Mouse (Mus musculus) G1E (cell line): ENCODE results near the gene Grk2. TPM values are rescaled to one million over a fixed set of nuclear protein-coding genes. Genes with fewer than 3 reads are reported as not detected.
A peak's percentile ranks its signal among the peaks of the same experiment; 100 is the strongest.

Experiments
- ATAC-seq: 2 replicates; pipeline ENCODE4 v1.8.0; 2016; ENCODE audit warnings: mild to moderate bottlenecking; ENCODE audit not compliant: insufficient number of reproducible peaks, poor library complexity, low FRiP score, severe bottlenecking; ENCODE audit errors: extremely low read depth
- DNase-seq: peaks from one replicate; pipeline ENCODE4 v3.0.0; 2012; ENCODE audit warnings: low spot score
- H3K27me3 ChIP-seq: 2 replicates; pipeline ENCODE4 v1.6.1; 2012; ENCODE audit warnings: mild to moderate bottlenecking, low read length, inconsistent platforms; ENCODE audit not compliant: insufficient read depth
- H3K36me3 ChIP-seq: replicated peaks from 2 replicates; pipeline ENCODE3; 2012; ENCODE audit warnings: mild to moderate bottlenecking, inconsistent platforms
- H3K4me1 ChIP-seq: 2 replicates; pipeline ENCODE4 v1.6.1; 2012; ENCODE audit warnings: low read depth, low read length, inconsistent platforms, mixed read lengths; ENCODE audit not compliant: insufficient read depth
- H3K4me3 ChIP-seq: 2 replicates; pipeline ENCODE4 v1.5.1; 2012; ENCODE audit warnings: low read depth, mild to moderate bottlenecking, inconsistent platforms, low read length, moderate library complexity, mixed read lengths
- H3K9me3 ChIP-seq: replicated peaks from 2 replicates; pipeline ENCODE4 v1.6.1; 2012; ENCODE audit warnings: inconsistent platforms
- CTCF ChIP-seq: IDR thresholded peaks from 2 replicates; pipeline ENCODE4 v1.5.1; 2012; ENCODE audit warnings: low read depth, low read length, inconsistent platforms, mixed read lengths
- GATA1 ChIP-seq: IDR thresholded peaks from 2 replicates; pipeline ENCODE4 v1.6.1; 2012; ENCODE audit warnings: borderline replicate concordance, low read length, inconsistent platforms, mixed read lengths
- GATA2 ChIP-seq: IDR thresholded peaks from 2 replicates; pipeline ENCODE4 v1.6.1; 2012; ENCODE audit warnings: low read depth, low read length, inconsistent platforms, borderline replicate concordance
- POLR2AphosphoS5 ChIP-seq: IDR thresholded peaks from 2 replicates; pipeline ENCODE4 v1.6.1; 2012; ENCODE audit warnings: low read depth, low read length, inconsistent platforms; ENCODE audit not compliant: insufficient replicate concordance
- TAL1 ChIP-seq: conservative IDR thresholded peaks from 2 replicates; pipeline ENCODE4 v1.6.1; 2012; ENCODE audit warnings: low read depth, low read length, inconsistent platforms, mixed read lengths
- polyA plus RNA-seq: library from polyadenylated mRNA; stranded (reverse); fragments of >175 nt; gene quantifications from 2 replicates; pipeline ENCODE4 v1.2.3, GENCODE M21; 2012
- total RNA-seq, 2 experiments: library from RNA; stranded (forward) in 1 of 2; stranded (reverse) in 1 of 2; fragments of 200-1000 nt in 1 of 2; fragments of >200 nt in 1 of 2; fragmentation: Nextera tagmentation in 1 of 2; gene quantifications; 2 replicates each; pipeline ENCODE4 v1.2.3; 2014 to 2017

Gene Grk2
- total and polyA plus RNA-seq, 3 experiments, result 149 to 341 (median 335) TPM

DNA sequence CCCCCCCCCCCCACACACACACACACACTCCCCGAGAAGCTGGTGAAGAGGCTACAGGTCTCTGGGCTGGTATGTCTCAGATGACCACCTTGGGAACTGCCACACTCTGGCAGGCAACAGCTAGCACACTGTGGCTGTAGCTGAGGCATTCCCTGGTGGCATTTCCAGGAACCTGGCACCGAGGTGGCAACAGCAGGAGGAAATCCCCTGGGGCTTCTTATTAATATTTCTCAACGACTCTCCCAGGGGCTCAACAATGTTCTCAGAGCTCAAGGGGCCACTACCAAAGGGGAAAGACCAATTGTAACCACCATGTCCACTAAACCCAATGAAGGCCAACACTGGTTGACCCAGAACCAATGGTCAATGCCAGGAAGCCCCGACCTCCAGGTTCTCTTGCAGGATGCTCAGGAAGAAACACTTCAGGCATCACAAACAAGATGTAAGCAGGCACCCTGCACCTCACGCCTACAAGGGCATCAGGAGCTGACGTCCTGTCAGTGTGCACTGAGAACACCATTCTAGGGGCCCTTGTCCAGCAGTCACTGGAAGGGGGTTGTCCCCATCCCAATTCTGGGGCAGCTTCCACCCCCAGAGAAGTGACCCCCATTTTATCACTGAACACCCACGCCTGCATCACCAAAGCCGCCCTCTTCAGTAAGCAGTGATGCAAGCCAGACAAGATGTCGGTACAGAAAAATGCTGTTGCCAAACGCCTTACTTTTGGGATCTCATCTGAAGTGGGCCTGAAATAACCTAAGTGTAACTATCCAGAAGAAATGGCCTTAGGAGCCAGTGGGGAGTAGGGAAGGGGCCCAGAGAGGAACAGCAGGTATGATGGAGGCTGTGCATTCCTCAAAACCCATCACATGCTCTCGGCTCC is 4.9 kb downstream of the Grk2 start:
- no peak for DNase-seq
- no peak for ATAC-seq
- H3K4me1 ChIP-seq, result peaks cover 93% of the 10 kb centered on the region
- TF ChIP-seq TAL1 (no peak), POLR2AphosphoS5 (no peak), CTCF (no peak), GATA2 (no peak), GATA1 (no peak)
- H3K9me3 ChIP-seq, result no peaks in the 10 kb centered on the region
- no peaks in the 10 kb centered on the region for H3K27me3 ChIP-seq
- H3K36me3 ChIP-seq, result peaks cover 76% of the 10 kb centered on the region
- peak overlapping the region; percentile 53; the same call in 1 of the 2 replicates for H3K4me3 ChIP-seq

DNA sequence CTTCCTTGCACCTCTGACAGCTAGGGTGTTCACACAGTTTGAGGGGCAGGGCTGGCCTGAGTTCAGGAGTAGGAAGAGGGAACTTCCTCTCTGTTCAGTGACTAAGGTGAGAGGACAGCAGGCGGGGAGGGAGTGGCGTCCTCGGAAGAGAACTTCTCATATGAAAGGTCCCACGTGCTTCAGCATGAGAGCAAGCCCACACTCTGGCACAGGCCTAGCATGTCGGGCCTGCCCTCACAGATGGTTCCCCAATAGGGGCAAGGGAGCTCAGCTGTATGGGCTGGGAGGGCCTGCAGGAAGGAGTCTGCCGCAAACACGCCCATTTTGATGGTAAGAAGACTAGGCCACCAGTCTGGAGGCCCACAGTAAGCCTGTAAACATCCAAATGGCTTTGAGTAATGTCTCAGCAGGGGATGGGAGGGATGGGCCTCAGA is 5.7 kb downstream of the Grk2 start:
- TF ChIP-seq POLR2AphosphoS5 (no peak), GATA2 (no peak), GATA1 (no peak), TAL1 (no peak), CTCF (no peak)
- peaks cover 99% of the 10 kb centered on the region for H3K4me1 ChIP-seq
- peak; percentile 56 for DNase-seq
- ATAC-seq, result peak; percentile 86
- H3K36me3 ChIP-seq, result peaks cover 84% of the 10 kb centered on the region
- H3K9me3 ChIP-seq, result no peaks in the 10 kb centered on the region
- peak overlapping the region; percentile 50; the same call in 1 of the 2 replicates for H3K4me3 ChIP-seq
- H3K27me3 ChIP-seq, result no peaks in the 10 kb centered on the region

DNA sequence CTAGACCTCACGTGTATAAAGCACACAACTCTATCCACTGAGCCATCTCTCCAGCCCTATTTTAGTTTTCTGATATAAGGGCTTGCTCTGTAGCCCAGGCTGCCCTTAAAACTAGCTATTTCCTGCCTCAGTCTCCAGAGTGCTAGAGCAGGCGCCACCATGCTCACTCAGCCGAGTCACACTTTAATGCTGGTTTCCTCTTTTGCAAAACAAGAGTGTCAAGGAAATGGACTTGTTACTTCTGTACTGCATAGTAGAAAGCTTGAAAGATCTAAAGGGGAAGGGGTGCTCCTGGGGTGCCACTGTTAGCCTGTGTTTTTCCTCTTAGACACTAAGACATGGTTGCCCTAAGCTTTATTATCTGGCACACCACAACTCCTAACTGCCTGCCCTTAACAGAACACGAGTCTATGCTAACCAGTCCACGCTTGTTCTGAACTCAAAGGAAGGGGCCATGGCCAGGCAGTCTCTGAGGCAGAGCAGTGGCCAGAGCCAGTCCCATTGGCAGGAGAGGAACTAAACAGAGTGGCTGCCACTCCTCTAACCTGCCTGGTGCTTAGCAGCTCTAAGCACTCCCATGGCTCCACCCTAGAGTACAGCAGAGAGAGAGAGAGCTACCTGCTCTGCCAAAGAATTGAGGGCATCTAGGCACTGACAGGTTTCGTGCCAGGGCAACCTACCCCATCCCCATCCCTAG is 6.3 kb downstream of the Grk2 start:
- H3K4me3 ChIP-seq, result peak overlapping the region; percentile 50; the same call in 1 of the 2 replicates
- no peaks in the 10 kb centered on the region for H3K27me3 ChIP-seq
- H3K4me1 ChIP-seq, result peaks cover 99% of the 10 kb centered on the region
- no peak for TF ChIP-seq POLR2AphosphoS5
- no peak for TF ChIP-seq TAL1
- no peak for TF ChIP-seq GATA2
- no peak for TF ChIP-seq CTCF
- no peak for TF ChIP-seq GATA1
- DNase-seq (no peak), ATAC-seq (no peak)
- no peaks in the 10 kb centered on the region for H3K9me3 ChIP-seq
- H3K36me3 ChIP-seq, result peaks cover 90% of the 10 kb centered on the region

DNA sequence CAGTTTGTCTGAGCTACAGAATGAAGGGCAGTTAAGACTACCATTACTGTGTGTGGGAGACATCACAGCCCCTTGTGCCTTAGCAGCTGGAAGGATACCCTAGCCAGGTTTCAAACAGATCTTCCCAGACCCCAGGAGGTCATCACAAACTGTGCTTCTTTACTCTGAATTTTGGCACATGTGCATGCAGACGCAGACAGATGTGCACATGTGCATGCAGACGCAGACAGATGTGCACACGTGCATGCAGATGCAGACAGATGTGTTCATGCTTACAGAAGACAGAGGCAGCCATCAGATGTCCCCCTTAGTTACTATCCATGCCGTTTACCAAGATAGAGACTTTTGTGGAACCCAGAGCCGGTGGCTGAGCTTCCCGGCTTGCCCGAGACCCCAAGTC is 6.9 kb downstream of the Grk2 start:
- Histone ChIP-seq H3K9me3 (no peaks in the 10 kb centered on the region), H3K4me1 (peaks cover 98% of the 10 kb centered on the region), H3K27me3 (no peaks in the 10 kb centered on the region), H3K4me3 (no peak overlapping the region; the same call in 1 of the 2 replicates), H3K36me3 (peaks cover 94% of the 10 kb centered on the region)
- DNase-seq (no peak), ATAC-seq (no peak)
- TF ChIP-seq TAL1 (no peak), GATA1 (no peak), GATA2 (no peak), CTCF (no peak), POLR2AphosphoS5 (no peak)

DNA sequence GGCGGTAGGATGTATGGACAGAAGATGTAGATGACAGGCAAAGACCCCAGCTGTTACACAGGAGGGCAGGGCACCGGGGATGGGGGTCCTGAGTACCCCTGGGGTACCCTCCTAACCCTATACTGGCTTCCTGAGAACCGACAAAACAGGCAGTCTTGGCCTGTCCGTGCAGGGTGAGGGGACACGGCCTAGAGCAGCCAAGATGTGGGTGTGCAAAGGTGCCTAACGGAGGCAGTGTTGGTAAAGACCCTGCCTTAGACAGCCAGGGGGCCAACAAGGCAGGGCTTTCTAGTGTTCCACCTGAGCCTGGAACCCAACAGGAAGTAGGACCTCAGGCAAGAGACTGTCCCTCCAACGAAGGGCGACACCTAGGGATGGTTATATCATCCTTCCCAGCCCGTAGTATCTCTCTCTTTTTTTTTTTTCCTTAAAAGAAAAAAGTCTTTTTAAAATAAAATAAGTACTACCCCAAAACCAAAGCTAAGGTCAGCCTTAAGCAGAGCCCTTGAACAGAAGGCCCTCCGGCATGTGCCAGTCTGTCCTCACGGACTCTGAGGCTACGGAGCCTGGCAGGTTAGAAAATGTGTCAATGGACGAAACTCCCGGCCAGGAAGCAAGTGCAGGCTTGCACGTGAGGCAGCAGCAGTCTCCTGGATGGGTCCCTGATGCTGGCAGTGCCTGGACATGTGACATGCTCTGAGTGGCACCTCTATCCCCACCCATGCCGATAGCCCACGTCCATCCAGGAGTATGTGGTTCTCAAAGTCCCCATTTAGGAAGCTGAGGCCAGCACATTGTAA is 7.5 kb downstream of the Grk2 start:
- Histone ChIP-seq H3K36me3 (peaks cover 95% of the 10 kb centered on the region), H3K27me3 (no peaks in the 10 kb centered on the region), H3K4me3 (no peak overlapping the region; the same call in 1 of the 2 replicates), H3K4me1 (peaks cover 98% of the 10 kb centered on the region), H3K9me3 (no peaks in the 10 kb centered on the region)
- ATAC-seq (no peak), DNase-seq (no peak)
- TF ChIP-seq GATA1, result no peak

DNA sequence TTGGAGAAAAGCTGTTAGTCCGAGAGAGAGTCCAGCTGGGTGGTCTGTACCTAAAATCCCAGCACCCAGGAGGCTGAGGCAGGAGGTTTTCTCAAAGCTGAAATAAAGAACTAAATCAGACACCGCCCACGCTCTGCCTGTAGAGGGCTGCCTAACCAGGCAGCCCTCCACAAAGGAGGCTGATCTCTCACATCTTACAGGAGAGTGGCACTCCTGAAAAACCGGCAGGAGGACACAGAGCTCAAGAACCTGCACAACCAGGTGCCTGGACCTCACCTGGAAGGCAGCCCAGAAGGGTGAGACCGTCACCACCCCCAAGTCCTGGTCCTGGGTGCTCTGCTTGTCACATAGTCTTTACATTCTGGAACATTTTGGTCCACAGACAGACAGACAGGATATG is 8.2 kb downstream of the Grk2 start:
- DNase-seq, result no peak
- H3K36me3 ChIP-seq, result peaks cover 94% of the 10 kb centered on the region
- H3K4me1 ChIP-seq, result peaks cover 96% of the 10 kb centered on the region
- no peak overlapping the region for H3K4me3 ChIP-seq
- TF ChIP-seq GATA2 (no peak), CTCF (no peak)
- no peaks in the 10 kb centered on the region for H3K27me3 ChIP-seq
- ATAC-seq, result no peak
- no peaks in the 10 kb centered on the region for H3K9me3 ChIP-seq
